Mouse (Mus musculus): ENCODE measurements around the gene Lrrc47. TPM values are rescaled to one million over a fixed set of nuclear protein-coding genes. Genes with fewer than 3 reads are reported as not detected.

The Lrrc47 gene
- polyA plus RNA-seq, 1 experiment from 2014 or later = 23.0 TPM

DNA sequence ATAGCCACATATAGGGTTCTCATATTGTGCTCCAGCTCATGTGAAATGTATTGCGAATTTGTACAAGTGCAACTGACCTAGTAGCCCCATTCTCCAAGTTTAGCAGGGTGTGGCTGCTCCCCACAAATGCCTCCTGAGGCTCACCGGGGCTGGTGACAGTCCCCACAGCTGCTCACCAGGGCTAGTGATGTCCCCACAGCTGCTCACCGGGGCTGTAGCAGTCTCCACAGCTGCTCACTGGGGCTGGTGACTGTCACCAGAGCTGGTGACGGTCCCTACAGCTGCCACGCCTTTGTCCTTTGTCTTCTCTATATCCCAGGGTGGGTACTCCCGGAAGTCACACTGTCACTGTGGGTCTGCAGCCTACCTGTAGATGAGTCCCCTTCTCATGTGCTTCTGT, 5.3 kb upstream of the Lrrc47 start:
- DNase-seq (ENCODE audit: low spot score) = no peak
- Histone ChIP-seq H3K27me3 (ENCODE audit: low read depth, poor library complexity, severe bottlenecking) (no peaks in the 10 kb centered on the region), H3K9me3 (replicated peaks) (no peaks in the 10 kb centered on the region), H3K36me3 (peaks cover 58% of the 10 kb centered on the region), H3K4me1 (peaks cover 6% of the 10 kb centered on the region), H3K4me3 (no peak overlapping the region), H3K27ac (replicated peaks) (no peak overlapping the region)
- 95% methylated on average over 6 of the region's 6 CpGs for WGBS

DNA sequence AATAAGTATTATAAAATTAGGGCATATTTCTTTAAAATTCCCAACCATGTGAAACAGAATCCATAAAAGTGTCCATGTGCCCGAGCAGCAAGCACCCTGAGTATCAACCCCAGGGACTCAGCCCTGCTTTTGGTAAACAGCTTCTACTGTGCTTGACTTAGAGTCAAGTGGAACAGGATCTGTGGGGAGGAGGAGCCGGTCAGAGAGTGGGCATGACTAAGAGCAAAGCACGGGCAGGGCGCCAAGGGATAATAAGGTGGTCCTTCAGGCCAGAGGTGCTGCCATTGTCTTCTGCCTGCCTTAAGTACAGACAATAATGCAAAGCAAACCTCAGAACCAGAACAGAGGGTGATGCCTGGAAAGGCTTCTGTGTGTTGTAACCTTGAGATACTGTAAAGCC, 3.8 kb upstream of the Lrrc47 start:
- WGBS = 86% methylated on average over 4 of the region's 4 CpGs
- H3K27me3 ChIP-seq (ENCODE audit: low read depth, poor library complexity, severe bottlenecking) = no peaks in the 10 kb centered on the region
- DNase-seq (ENCODE audit: low spot score) = no peak

DNA sequence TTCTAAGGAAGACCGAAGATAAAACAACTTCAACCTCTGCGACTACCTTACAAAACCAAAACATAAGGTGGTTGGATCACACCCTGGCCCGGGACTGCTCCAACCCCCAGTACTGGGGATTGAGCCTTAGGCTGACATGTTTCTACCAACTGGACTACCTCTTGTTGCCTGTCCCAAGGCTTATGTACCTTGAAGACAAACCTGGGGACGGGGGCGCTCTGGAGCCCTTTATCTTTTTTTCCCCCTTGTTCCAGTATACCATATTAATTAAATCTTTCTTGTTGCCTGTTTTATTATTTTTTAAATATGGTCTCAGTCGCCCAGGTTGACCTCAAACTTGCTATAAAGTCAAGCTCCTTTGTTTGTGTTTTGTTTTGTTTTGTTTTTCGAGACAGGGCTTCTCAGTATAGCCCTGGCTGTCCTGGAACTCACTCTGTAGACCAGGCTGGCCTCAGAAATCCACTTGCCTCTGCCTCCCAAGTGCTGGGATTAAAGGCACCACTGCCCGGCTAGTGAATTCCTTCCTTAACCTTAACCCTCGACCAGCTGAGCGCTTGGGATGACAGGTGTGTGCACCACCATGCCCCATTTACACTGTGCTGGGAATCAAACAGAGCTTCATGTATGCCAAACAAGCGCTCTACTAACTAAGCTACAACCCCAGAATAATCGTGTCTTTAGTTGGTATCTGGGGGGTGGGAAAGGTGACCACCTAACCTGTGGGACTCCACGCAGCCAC, 455 bp upstream of the Lrrc47 start:
- no peak for DNase-seq (ENCODE audit: low spot score)
- peaks cover 42% of the 10 kb centered on the region for H3K36me3 ChIP-seq
- H3K27ac ChIP-seq (replicated peaks) = peak overlapping the region; percentile 89
- 27% methylated on average over 13 of the region's 13 CpGs for WGBS
- peak overlapping the region; percentile 100 for H3K4me3 ChIP-seq
- H3K9me3 ChIP-seq (replicated peaks) = no peaks in the 10 kb centered on the region
- no peaks in the 10 kb centered on the region for H3K27me3 ChIP-seq (ENCODE audit: low read depth, poor library complexity, severe bottlenecking)
- peaks cover 29% of the 10 kb centered on the region for H3K4me1 ChIP-seq

More for the DNA sequence above, 3.8 kb upstream of the Lrrc47 start:
- H3K27ac ChIP-seq (replicated peaks) = no peak overlapping the region
- H3K36me3 ChIP-seq = peaks cover 48% of the 10 kb centered on the region
- peaks cover 17% of the 10 kb centered on the region for H3K4me1 ChIP-seq
- no peak overlapping the region for H3K4me3 ChIP-seq
- no peaks in the 10 kb centered on the region for H3K9me3 ChIP-seq (replicated peaks)

DNA sequence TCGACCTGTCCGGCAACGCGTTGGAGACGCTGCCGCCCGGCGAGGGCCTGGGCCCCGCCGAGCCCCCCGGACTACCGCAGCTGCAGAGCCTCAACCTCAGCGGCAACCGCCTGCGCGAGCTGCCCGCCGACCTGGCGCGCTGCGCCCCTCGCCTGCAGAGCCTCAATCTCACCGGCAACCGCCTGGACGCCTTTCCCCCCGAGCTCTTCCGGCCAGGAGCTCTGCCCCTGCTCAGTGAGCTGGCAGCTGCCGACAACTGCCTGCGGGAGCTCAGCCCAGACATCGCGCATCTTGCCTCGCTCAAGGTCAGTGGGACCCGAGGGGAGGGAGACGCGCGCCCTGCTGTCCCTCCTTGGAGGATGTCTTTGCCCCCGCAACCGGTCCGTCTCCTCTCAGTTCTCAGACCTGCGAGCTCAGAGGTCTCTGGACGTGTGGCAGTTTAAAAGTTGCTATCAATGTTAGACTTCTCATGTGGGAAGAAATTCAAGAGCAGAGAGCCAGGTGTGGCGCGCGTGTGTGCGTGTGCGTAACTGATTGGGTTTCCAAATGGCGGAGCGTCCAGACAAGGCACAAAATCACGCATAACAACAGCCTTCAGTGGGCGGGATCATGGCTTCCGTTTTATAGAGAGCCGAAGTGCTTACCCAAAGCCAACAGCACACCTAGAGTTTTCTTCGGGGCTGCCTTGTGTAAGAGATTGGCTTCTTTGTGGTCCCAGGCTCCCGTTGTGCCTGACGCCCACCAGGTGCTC, 776 bp downstream of the Lrrc47 start:
- peaks cover 42% of the 10 kb centered on the region for H3K36me3 ChIP-seq
- H3K9me3 ChIP-seq (replicated peaks) = no peaks in the 10 kb centered on the region
- peaks cover 29% of the 10 kb centered on the region for H3K4me1 ChIP-seq
- H3K27me3 ChIP-seq (ENCODE audit: low read depth, poor library complexity, severe bottlenecking) = no peaks in the 10 kb centered on the region
- H3K4me3 ChIP-seq = peak overlapping the region; percentile 100
- 3% methylated on average over 55 of the region's 55 CpGs for WGBS
- no peak for DNase-seq (ENCODE audit: low spot score)
- peak overlapping the region; percentile 89 for H3K27ac ChIP-seq (replicated peaks)

DNA sequence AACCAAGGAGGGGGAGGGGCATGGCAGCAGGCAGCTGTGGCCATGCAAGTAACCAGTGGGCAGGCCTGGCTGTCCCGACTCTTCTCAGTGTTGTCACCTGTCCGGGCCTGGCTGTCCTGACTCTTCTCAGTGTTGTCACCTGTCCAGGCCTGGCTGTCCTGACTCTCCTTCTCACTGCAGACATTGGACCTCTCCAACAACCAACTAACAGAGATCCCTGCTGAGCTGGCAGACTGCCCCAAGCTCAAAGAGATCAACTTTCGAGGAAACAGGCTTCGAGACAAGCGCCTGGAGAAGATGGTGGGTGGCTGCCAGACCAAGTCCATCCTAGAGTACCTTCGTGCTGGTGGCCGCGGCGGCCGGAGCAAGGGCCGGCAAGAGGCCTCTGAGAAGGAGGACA, 3.9 kb downstream of the Lrrc47 start:
- no peaks in the 10 kb centered on the region for H3K27me3 ChIP-seq (ENCODE audit: low read depth, poor library complexity, severe bottlenecking)
- no peak overlapping the region for H3K4me3 ChIP-seq
- H3K27ac ChIP-seq (replicated peaks) = no peak overlapping the region
- no peaks in the 10 kb centered on the region for H3K9me3 ChIP-seq (replicated peaks)
- no peak for DNase-seq (ENCODE audit: low spot score)
- peaks cover 72% of the 10 kb centered on the region for H3K36me3 ChIP-seq
- 94% methylated on average over 11 of the region's 11 CpGs for WGBS
- H3K4me1 ChIP-seq = peaks cover 29% of the 10 kb centered on the region

DNA sequence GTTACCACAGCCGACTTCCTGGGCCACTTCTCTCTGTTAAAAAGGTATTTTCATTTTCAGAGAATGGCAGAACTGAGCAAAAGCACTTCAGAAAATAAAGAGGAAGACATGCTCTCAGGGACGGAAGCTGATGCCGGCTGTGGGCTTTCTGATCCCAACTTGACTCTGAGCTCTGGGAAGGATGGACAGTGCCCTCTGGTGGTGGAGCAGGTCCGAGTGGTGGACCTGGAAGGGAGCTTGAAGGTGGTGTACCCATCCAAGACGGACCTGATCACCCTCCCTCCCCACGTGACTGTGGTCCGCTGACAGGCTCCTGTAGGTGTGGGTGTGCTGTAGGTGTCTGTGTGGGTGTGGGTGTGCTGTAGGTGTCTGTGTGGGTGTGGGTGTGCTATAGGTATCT, 8.0 kb downstream of the Lrrc47 start:
- Histone ChIP-seq H3K9me3 (replicated peaks) (no peaks in the 10 kb centered on the region), H3K4me1 (peaks cover 20% of the 10 kb centered on the region), H3K27me3 (ENCODE audit: low read depth, poor library complexity, severe bottlenecking) (peaks cover 4% of the 10 kb centered on the region), H3K27ac (replicated peaks) (no peak overlapping the region), H3K4me3 (no peak overlapping the region), H3K36me3 (peaks cover 78% of the 10 kb centered on the region)
- DNase-seq (ENCODE audit: low spot score) = no peak
- 77% methylated on average over 7 of the region's 7 CpGs for WGBS

DNA sequence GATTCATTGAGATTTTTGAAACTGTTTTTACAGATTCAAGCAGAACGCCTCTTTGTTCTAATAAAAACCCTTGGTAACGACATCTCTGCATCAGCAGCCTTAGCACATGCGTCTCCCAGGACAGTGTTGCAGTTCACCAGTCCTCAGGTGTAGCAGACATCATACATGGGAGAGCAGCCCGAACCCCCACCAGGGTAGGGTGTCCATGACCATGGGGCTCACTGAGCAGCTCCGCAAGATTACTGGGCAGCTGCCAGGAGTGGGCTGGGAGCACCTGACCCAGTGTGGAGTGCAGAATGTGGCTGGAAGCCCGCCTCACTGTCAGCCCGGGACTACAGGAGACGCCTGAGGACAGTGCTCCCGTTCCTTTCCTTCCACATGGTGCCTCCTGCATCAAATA, 9.9 kb downstream of the Lrrc47 start:
- Histone ChIP-seq H3K4me3 (no peak overlapping the region), H3K27me3 (ENCODE audit: low read depth, poor library complexity, severe bottlenecking) (peaks cover 22% of the 10 kb centered on the region), H3K4me1 (peaks cover 37% of the 10 kb centered on the region), H3K36me3 (peaks cover 59% of the 10 kb centered on the region), H3K27ac (replicated peaks) (no peak overlapping the region), H3K9me3 (replicated peaks) (no peaks in the 10 kb centered on the region)
- no peak for DNase-seq (ENCODE audit: low spot score)
- WGBS = 88% methylated on average over 9 of the region's 9 CpGs

DNA sequence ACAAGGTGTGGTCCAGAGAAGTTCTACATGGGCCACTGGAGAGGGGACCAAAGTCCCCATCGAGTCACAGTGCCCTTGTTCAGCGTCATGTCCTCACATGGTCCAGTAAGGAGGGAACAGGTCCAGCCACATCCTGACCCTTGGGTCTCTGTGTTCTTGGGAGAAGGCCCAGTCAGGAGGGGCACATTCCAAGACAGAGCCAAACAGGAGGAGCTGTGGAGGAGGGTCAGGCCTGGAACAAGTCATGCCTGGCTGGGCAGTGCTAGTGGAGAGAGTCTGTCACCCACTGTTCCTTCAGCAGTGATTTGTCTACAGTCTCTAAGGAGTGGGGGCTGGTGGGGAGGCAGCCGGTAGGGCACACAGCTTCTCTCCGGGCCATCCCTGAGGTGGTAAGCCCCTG, 10.9 kb downstream of the Lrrc47 start:
- Histone ChIP-seq H3K27ac (replicated peaks) (no peak overlapping the region), H3K4me3 (no peak overlapping the region), H3K36me3 (peaks cover 49% of the 10 kb centered on the region), H3K27me3 (ENCODE audit: low read depth, poor library complexity, severe bottlenecking) (peaks cover 32% of the 10 kb centered on the region), H3K9me3 (replicated peaks) (no peaks in the 10 kb centered on the region), H3K4me1 (peaks cover 40% of the 10 kb centered on the region)
- 84% methylated on average over 4 of the region's 4 CpGs for WGBS
- DNase-seq (ENCODE audit: low spot score) = no peak

DNA sequence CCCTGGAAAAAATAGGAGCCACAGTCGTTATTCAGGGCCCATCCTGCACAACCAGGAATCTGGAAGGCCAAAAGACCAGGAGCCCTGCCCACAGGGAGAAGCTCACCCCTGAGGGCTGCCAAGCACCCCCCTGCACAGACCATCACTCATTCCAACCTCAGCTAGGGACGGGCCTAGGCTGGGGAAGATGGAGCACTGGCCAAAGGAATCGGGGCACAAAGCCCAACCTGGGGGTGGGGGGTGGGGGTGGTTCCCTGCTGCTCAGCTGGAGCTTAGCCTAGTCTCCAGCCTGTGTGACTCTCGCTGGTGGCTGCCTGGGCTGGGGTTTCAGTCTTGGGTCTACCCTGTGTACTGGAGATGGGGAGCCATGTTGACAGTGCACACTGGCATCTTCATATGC, 11.3 kb downstream of the Lrrc47 start:
- no peak overlapping the region for H3K4me3 ChIP-seq
- WGBS = 38% methylated on average over 4 of the region's 4 CpGs

DNA sequence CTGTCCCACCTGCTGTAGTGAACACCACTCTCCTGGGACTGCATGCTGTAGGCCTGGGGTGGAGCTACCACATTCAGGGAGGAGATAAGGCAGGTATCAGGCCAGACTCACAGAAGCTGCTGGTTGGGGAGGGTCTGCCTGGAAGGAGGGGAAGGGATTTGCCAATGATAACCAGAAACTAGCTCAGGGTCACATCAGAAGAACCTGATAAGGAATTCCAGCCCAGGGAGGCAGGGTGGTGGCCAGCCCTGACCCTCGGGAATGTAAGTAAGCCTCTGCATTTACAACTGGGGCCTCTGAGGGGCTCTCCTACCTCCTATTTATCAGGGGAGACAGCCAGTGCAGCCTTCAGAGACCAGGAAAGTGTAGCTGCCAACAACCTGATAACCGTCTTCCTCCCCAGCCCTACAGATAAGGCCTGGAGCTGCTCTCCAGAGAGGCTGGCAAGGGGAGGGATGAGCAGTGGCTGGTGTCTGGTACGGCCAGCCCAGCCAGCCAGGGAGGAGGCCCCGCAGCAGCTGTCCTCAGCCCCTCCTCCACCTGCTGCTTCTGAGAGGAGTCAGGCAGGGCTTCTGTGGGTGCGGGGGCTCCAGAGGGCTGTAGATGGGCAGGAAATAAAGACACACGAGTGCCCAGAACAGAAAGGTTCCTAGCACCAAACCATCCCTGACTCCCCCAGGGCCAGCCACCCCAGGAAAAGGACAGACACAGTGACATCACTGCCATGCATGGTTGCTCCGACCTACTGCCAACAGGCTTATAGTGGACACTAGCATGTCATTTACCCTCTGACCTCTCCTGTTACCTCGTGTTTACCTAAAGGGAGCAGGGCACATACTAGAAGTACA, 12.4 kb downstream of the Lrrc47 start:
- H3K36me3 ChIP-seq = peaks cover 34% of the 10 kb centered on the region
- H3K9me3 ChIP-seq (replicated peaks) = no peaks in the 10 kb centered on the region
- H3K27ac ChIP-seq (replicated peaks) = 0 out of 2 replicates have a peak overlapping the region, but pooled peaks have one; percentile 9
- DNase-seq (ENCODE audit: low spot score) = no peak
- peak overlapping the region; percentile 54 for H3K4me3 ChIP-seq
- peaks cover 35% of the 10 kb centered on the region for H3K27me3 ChIP-seq (ENCODE audit: low read depth, poor library complexity, severe bottlenecking)
- 30% methylated on average over 8 of the region's 8 CpGs for WGBS
- peaks cover 40% of the 10 kb centered on the region for H3K4me1 ChIP-seq

More for the DNA sequence above, 11.3 kb downstream of the Lrrc47 start:
- H3K27ac ChIP-seq (replicated peaks) = no peak overlapping the region
- no peaks in the 10 kb centered on the region for H3K9me3 ChIP-seq (replicated peaks)
- no peak for DNase-seq (ENCODE audit: low spot score)
- H3K27me3 ChIP-seq (ENCODE audit: low read depth, poor library complexity, severe bottlenecking) = peaks cover 35% of the 10 kb centered on the region
- peaks cover 40% of the 10 kb centered on the region for H3K4me1 ChIP-seq
- H3K36me3 ChIP-seq = peaks cover 45% of the 10 kb centered on the region

DNA sequence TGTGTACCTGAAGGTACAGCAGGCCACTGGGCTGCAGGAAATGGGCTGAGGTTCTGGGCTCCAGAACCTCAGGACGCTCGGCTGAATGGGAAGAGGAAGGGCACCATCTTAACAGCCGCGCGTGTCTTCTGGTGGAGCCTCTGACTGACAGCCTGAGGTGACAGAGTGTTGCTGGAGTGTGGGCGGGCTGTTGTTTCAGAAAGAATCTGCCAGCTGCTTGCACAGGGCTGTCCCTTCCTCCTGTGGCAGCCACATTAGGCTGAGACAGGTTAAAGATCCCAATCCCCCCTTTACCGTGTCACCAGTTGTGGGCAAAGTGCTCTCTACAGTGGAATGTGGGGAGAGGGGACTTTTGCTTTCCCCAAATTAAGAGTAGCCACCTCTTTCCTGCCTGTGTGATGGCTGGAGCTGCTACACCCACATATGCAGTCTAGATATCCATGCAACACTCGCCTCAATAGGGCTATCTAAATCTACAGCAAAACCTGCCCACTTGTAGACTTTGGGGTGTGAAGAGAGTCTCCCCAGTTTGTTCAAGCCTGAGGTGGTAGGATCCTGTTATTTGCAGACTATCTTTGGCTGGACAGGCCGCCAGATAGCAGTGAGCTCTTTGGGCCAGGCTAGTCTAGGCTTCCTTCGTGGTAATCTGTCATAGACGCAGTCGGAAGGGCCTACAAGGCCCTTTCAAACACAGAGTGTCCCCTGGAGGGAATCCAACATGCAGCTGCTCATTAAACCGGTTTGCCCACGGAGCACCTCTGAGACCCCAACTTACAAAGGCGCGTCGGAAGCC, 13.4 kb downstream of the Lrrc47 start:
- WGBS = 43% methylated on average over 17 of the region's 17 CpGs
- H3K27me3 ChIP-seq (ENCODE audit: low read depth, poor library complexity, severe bottlenecking) = peaks cover 35% of the 10 kb centered on the region
- peaks cover 24% of the 10 kb centered on the region for H3K36me3 ChIP-seq
- H3K4me1 ChIP-seq = peaks cover 40% of the 10 kb centered on the region
- DNase-seq (ENCODE audit: low spot score) = no peak
- H3K4me3 ChIP-seq = peak overlapping the region; percentile 54
- H3K27ac ChIP-seq (replicated peaks) = peak overlapping the region; percentile 69; the same call in 1 of the 2 replicates
- H3K9me3 ChIP-seq (replicated peaks) = no peaks in the 10 kb centered on the region
